Mouse (Mus musculus) intestine, postnatal 0 days (tissue): ENCODE measurements around the gene Kansl1l. TPM values are rescaled to one million over a fixed set of nuclear protein-coding genes. Genes with fewer than 3 reads are reported as not detected.

Experiments
- ATAC-seq: fragments of 200-750 bp; cut with Nextera tagmentation; 2 replicates; pipeline ENCODE4 v1.8.0; 2017; ENCODE audit warnings: mild to moderate bottlenecking, moderate TSS enrichment, moderate library complexity
- H3K27ac ChIP-seq: fragments of 300-500 bp; sonication (generic); 2 replicates; pipeline ENCODE4 v1.5.1; 2014; ENCODE audit warnings: mild to moderate bottlenecking, low read depth, low read length, moderate library complexity
- H3K27me3 ChIP-seq: fragments of 300-500 bp; sonication (generic); replicated peaks from 2 replicates; pipeline ENCODE4 v1.6.1; 2014; ENCODE audit warnings: low read length, mixed read lengths; ENCODE audit not compliant: control insufficient read depth, insufficient read depth
- H3K36me3 ChIP-seq: fragments of 300-500 bp; sonication (generic); 2 replicates; pipeline ENCODE4 v1.6.1; 2014; ENCODE audit warnings: mild to moderate bottlenecking, moderate library complexity; ENCODE audit not compliant: control insufficient read depth, insufficient read depth
- H3K4me1 ChIP-seq: fragments of 300-500 bp; sonication (generic); replicated peaks from 2 replicates; pipeline ENCODE4 v1.6.1; 2014; ENCODE audit warnings: antibody characterized with exemption, low read length, mixed read lengths; ENCODE audit not compliant: control insufficient read depth, insufficient read depth
- H3K4me2 ChIP-seq: fragments of 300-500 bp; sonication (generic); replicated peaks from 2 replicates; pipeline ENCODE4 v1.6.1; 2014; ENCODE audit warnings: low read depth, mild to moderate bottlenecking, moderate library complexity
- H3K4me3 ChIP-seq: fragments of 300-500 bp; sonication (generic); 2 replicates; pipeline ENCODE4 v1.5.1; 2014; ENCODE audit warnings: low read depth, low read length
- H3K9ac ChIP-seq: fragments of 300-500 bp; sonication (generic); 2 replicates; pipeline ENCODE4 v1.6.1; 2014; ENCODE audit warnings: mild to moderate bottlenecking, low read depth, low read length
- H3K9me3 ChIP-seq: fragments of 300-500 bp; sonication (generic); 2 replicates; pipeline ENCODE4 v1.6.1; 2016; ENCODE audit warnings: mixed run types; ENCODE audit not compliant: control insufficient read depth
- CTCF ChIP-seq: sonication (generic); IDR thresholded peaks from 2 replicates; pipeline ENCODE4 v1.5.1; 2016; ENCODE audit warnings: low read depth, mild to moderate bottlenecking, control low read depth, antibody characterized with exemption, moderate library complexity
- WGBS: fragments of 180-500 bp; shearing (Covaris S2); extraction: QIAGEN DNeasy Blood & Tissue Kit; methylation state at CpG from one replicate; pipeline ENCODE4 v1.1.7; 2014; 5-methylcytosine and 5-hydroxymethylcytosine counted together
- polyA plus RNA-seq: library from polyadenylated mRNA; unstranded; fragments of >200 nt; fragmentation: Nextera tagmentation; extraction: Ambion mirVana; gene quantifications from 2 replicates; pipeline ENCODE4 v1.2.1, GENCODE M21; 2015

Kansl1l gene
- polyA plus RNA-seq, 1 experiment from 2014 or later: 7.2 TPM

DNA sequence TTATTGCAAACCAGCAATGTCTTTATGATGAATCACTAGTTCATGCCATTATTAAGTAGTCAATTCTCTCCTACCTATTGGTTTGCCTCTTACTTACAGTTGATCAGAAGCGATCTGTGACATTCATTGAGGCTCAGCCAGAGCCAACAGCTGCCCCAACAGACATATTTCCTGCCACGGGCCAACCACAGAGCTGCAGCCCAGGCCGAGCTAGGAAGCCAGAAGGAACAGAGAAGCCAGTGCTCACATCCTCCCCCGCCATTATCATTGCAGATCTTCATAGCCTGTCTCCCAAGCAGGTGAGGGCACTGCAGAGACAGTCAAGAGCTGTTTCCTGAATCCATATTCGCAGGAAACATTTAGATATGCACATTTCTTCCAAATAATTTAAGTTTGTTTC is 123.1 kb downstream of the Kansl1l start:
- Histone ChIP-seq H3K4me2 (no peak overlapping the region), H3K27me3 (no peaks in the 10 kb centered on the region), H3K27ac (no peak overlapping the region), H3K4me3 (no peak overlapping the region), H3K9ac (no peak overlapping the region), H3K36me3 (no peaks in the 10 kb centered on the region), H3K4me1 (no peaks in the 10 kb centered on the region), H3K9me3 (no peaks in the 10 kb centered on the region)
- no peak for ATAC-seq
- no peak for TF ChIP-seq CTCF
- WGBS: 77% methylated on average over 5 of the region's 5 CpGs

- no peak overlapping the region for H3K4me2 ChIP-seq
- WGBS: 86% methylated on average over 8 of the region's 8 CpGs
- no peaks in the 10 kb centered on the region for H3K36me3 ChIP-seq
- H3K27me3 ChIP-seq: no peaks in the 10 kb centered on the region
- no peaks in the 10 kb centered on the region for H3K9me3 ChIP-seq
- H3K4me3 ChIP-seq: no peak overlapping the region
- no peak for ATAC-seq
- H3K27ac ChIP-seq: no peak overlapping the region
- TF ChIP-seq CTCF: no peak
- no peak overlapping the region for H3K9ac ChIP-seq
- H3K4me1 ChIP-seq: no peaks in the 10 kb centered on the region
Observed at GRCm38 (mm10) chr1:66692780-66693392, 124.5 kb downstream of the Kansl1l start.

DNA sequence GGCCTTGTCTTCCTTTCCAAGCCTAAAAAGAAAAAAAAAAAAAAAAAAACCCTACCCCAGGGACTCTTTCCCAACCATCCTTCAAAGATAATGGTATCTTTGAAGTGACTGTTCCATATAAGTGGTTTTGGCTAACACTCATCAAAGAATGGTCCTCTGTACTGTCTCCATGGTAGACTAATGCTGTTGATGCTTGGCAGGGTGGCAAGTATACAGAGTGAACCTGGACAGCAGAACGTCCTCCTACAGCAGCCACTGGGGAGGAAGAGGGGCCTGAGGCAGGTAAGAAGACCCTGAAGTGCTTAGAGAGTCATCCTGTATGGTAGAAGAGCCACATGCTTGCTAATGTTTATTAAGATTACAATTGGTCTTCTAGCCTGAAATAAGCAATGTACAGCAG is 125.1 kb downstream of the Kansl1l start:
- Histone ChIP-seq H3K27me3 (no peaks in the 10 kb centered on the region), H3K4me1 (no peaks in the 10 kb centered on the region), H3K36me3 (no peaks in the 10 kb centered on the region), H3K27ac (no peak overlapping the region), H3K9ac (no peak overlapping the region), H3K4me2 (no peak overlapping the region), H3K4me3 (no peak overlapping the region), H3K9me3 (no peaks in the 10 kb centered on the region)
- WGBS: 85% methylated on average over 1 of the region's 1 CpGs
- ATAC-seq: no peak
- TF ChIP-seq CTCF: no peak

DNA sequence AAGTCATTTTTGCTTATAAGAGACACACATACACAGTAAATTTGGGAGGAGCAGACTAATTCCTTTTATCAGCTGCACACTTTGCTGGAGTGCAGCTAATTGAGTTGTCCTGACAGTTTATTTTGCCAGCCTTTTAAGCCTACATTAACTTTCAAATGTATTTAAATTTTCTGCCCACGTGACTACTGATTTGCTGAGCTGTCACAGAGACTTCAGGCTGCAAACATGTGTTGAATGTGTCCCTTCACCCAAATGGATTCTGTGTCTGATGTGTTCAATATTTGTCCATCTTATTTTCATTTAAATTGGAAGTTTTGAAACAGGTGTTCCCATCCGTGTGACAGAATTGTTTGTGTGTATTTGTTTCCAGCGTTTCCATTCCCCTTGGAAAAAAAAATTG is 125.6 kb downstream of the Kansl1l start:
- Histone ChIP-seq H3K9me3 (no peaks in the 10 kb centered on the region), H3K36me3 (no peaks in the 10 kb centered on the region), H3K27me3 (no peaks in the 10 kb centered on the region), H3K9ac (no peak overlapping the region), H3K4me1 (no peaks in the 10 kb centered on the region), H3K4me3 (no peak overlapping the region), H3K4me2 (no peak overlapping the region), H3K27ac (no peak overlapping the region)
- WGBS: 76% methylated on average over 3 of the region's 3 CpGs
- ATAC-seq: no peak
- TF ChIP-seq CTCF: no peak

GRCm38 (mm10) chr1:66682974-66683373 is 134.4 kb downstream of the Kansl1l start:
- Histone ChIP-seq H3K4me2 (no peak overlapping the region), H3K4me1 (no peaks in the 10 kb centered on the region), H3K9me3 (no peaks in the 10 kb centered on the region), H3K27me3 (no peaks in the 10 kb centered on the region), H3K9ac (no peak overlapping the region), H3K36me3 (no peaks in the 10 kb centered on the region), H3K27ac (no peak overlapping the region), H3K4me3 (no peak overlapping the region)
- 83% methylated on average over 5 of the region's 5 CpGs for WGBS
- no peak for ATAC-seq
- TF ChIP-seq CTCF: no peak

DNA sequence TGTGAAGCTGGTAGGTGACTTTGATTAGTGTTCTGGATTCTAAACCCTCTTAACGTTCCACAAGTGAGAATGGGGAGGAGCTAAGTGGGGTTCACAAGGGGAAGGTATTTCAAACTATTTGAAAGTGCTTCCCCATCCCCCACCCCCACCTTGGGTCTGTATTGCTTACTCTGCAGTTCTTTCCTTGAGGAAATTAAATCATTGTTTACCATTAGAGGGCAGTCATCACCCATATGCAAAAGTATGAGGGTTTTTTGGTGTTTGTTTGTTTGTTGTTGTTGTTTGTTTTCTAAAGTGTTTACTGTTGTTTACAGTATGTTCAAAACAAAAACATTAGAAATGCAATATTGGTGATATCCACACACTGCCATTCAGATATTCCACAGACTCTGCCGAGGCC is 138.7 kb downstream of the Kansl1l start:
- WGBS: 40% methylated on average over 2 of the region's 2 CpGs
- H3K27ac ChIP-seq: no peak overlapping the region

GRCm38 (mm10) chr1:66677928-66678327 is 139.4 kb downstream of the Kansl1l start:
- H3K4me3 ChIP-seq: no peak overlapping the region
- no peak overlapping the region for H3K4me2 ChIP-seq
- H3K9me3 ChIP-seq: no peaks in the 10 kb centered on the region
- H3K9ac ChIP-seq: no peak overlapping the region
- no peaks in the 10 kb centered on the region for H3K27me3 ChIP-seq
- WGBS: 81% methylated on average over 14 of the region's 14 CpGs
- no peak for ATAC-seq
- no peaks in the 10 kb centered on the region for H3K36me3 ChIP-seq
- no peak for TF ChIP-seq CTCF
- no peak overlapping the region for H3K27ac ChIP-seq
- H3K4me1 ChIP-seq: no peaks in the 10 kb centered on the region

More for the DNA sequence above, 138.7 kb downstream of the Kansl1l start:
- ATAC-seq: no peak
- Histone ChIP-seq H3K9me3 (no peaks in the 10 kb centered on the region), H3K4me2 (no peak overlapping the region), H3K4me1 (no peaks in the 10 kb centered on the region), H3K4me3 (no peak overlapping the region), H3K27me3 (no peaks in the 10 kb centered on the region), H3K9ac (no peak overlapping the region), H3K36me3 (no peaks in the 10 kb centered on the region)
- peak; percentile 57 for TF ChIP-seq CTCF
